25 mouse cellular contexts compared by ENCODE assay signal in the genomic region with DNA sequence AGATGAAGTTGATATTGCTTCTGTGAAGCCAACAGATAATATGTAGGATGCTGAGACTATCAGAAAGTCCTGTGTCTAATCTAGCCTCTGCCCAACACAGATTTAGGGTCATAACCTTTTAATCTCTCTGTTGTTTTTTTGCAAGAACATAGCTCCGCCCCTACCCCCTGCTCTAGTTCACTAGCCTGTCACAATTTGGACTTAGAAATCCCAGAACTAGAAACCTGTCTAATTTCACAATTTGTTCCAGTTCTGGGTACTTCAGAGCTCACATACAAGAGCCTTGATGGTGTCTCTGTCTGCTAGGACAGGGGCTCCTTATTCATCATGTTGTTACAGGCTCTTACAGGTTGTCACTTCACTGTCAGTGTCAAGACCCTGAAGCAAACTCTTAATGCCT. TPM values are rescaled to one million over a fixed set of nuclear protein-coding genes. Genes with fewer than 3 reads are reported as not detected.
"Had no signal": no experiment of that assay in that cellular context is flagged by ENCODE, and none has a peak within 500 bp of the region (broad histone marks: within the 10 kb centered on the region; RNA-seq: fewer than 3 reads in every experiment).

No protein-coding gene starts in this region.

- H3K27me3 ChIP-seq: neural tube, embryonic 13.5 days; neural tube, embryonic 15.5 days; stomach, embryonic 15.5 days had no signal

- H3K4me1 ChIP-seq: neural tube, embryonic 13.5 days; neural tube, embryonic 15.5 days; stomach, embryonic 15.5 days had no signal

- H3K4me2 ChIP-seq: neural tube, embryonic 13.5 days; neural tube, embryonic 15.5 days; stomach, embryonic 15.5 days had no signal

- H3K36me3 ChIP-seq: neural tube, embryonic 13.5 days; neural tube, embryonic 15.5 days; stomach, embryonic 15.5 days had no signal

- H3K9ac ChIP-seq: neural tube, embryonic 13.5 days; neural tube, embryonic 15.5 days; stomach, embryonic 15.5 days had no signal

- H3K4me3 ChIP-seq: neural tube, embryonic 13.5 days; neural tube, embryonic 15.5 days; stomach, embryonic 15.5 days had no signal

- H3K27ac ChIP-seq: neural tube, embryonic 13.5 days; neural tube, embryonic 15.5 days; stomach, embryonic 15.5 days; stomach, postnatal 0 days had no signal

- H3K9me3 ChIP-seq: neural tube, embryonic 13.5 days; neural tube, embryonic 15.5 days; stomach, embryonic 15.5 days had no signal

- DNase-seq: retina, postnatal 1 day; right cerebral cortex, adult 18-20 months; right cerebral cortex, postnatal 14 days; right cerebral cortex, postnatal 25 days; right cerebral cortex, postnatal 4 days; spleen, adult 18-20 months; thymus, adult 18-20 months; thymus, adult 2 months; thymus, postnatal 14 days; thymus, postnatal 25 days; thymus, postnatal 36 days; thymus, postnatal 4 days had no signal

RNA-seq across cellular contexts. Expression of a gene that starts 1.8 kb away (rescaled TPM):
- total RNA-seq: neutrophil, adult 5-6 weeks had no signal
- polyA plus RNA-seq: neural tube, embryonic 13.5 days; neural tube, embryonic 14.5 days; neural tube, embryonic 15.5 days; small intestine, adult 2 months; spleen, adult 2 months; stomach, embryonic 14.5 days; stomach, embryonic 15.5 days; stomach, embryonic 16.5 days; stomach, postnatal 0 days; thymus, adult 2 months; thymus, postnatal 0 days; urinary bladder, adult 2 months had no signal

RNA-seq across cellular contexts. Expression of a gene that starts 15.7 kb away (rescaled TPM):
- total RNA-seq: neutrophil, adult 5-6 weeks had no signal
- polyA plus RNA-seq: neural tube, embryonic 13.5 days; neural tube, embryonic 14.5 days; neural tube, embryonic 15.5 days; small intestine, adult 2 months; spleen, adult 2 months; stomach, embryonic 14.5 days; stomach, embryonic 15.5 days; stomach, embryonic 16.5 days; stomach, postnatal 0 days; testis, adult 2 months; thymus, adult 2 months; thymus, postnatal 0 days; urinary bladder, adult 2 months had no signal

RNA-seq across cellular contexts. Expression of a gene that starts 29.2 kb away (rescaled TPM):
- polyA plus RNA-seq: small intestine, adult 2 months; spleen, adult 2 months; stomach, embryonic 14.5 days; stomach, embryonic 16.5 days; stomach, postnatal 0 days; thymus, adult 2 months; thymus, postnatal 0 days had no signal

RNA-seq across cellular contexts. Expression of a gene that starts 29.5 kb away (rescaled TPM):
- polyA plus RNA-seq: neural tube, embryonic 13.5 days; small intestine, adult 2 months; spleen, adult 2 months; stomach, embryonic 14.5 days; stomach, embryonic 15.5 days; stomach, postnatal 0 days; thymus, adult 2 months; thymus, postnatal 0 days; urinary bladder, adult 2 months had no signal

RNA-seq across cellular contexts. Expression of a gene that starts 51.2 kb away (rescaled TPM):
- total RNA-seq: neutrophil, adult 5-6 weeks had no signal
- polyA plus RNA-seq: neural tube, embryonic 13.5 days; neural tube, embryonic 14.5 days; neural tube, embryonic 15.5 days; small intestine, adult 2 months; spleen, adult 2 months; stomach, embryonic 14.5 days; stomach, embryonic 15.5 days; stomach, embryonic 16.5 days; stomach, postnatal 0 days; testis, adult 2 months; thymus, adult 2 months; thymus, postnatal 0 days; urinary bladder, adult 2 months had no signal
